Mouse (Mus musculus) limb, embryonic 13.5 days (tissue): ENCODE results near the gene Cdk17. TPM values are rescaled to one million over a fixed set of nuclear protein-coding genes. Genes with fewer than 3 reads are reported as not detected.

Experiments
- ATAC-seq: fragments of 200-750 bp; cut with Nextera tagmentation; 2 replicates; pipeline ENCODE4 v1.8.0; 2017; ENCODE audit warnings: low read depth, moderate number of reproducible peaks, moderate TSS enrichment; ENCODE audit not compliant: low FRiP score
- H3K27ac ChIP-seq: fragments of 300-500 bp; sonication (generic); 2 replicates; pipeline ENCODE4 v1.5.1; 2015; ENCODE audit warnings: inconsistent platforms, mild to moderate bottlenecking, moderate library complexity
- H3K27me3 ChIP-seq: fragments of 300-500 bp; sonication (generic); 2 replicates; pipeline ENCODE4 v1.6.1; 2015; ENCODE audit warnings: mild to moderate bottlenecking, inconsistent platforms
- H3K36me3 ChIP-seq: fragments of 300-500 bp; sonication (generic); 2 replicates; pipeline ENCODE4 v1.6.1; 2015; ENCODE audit warnings: inconsistent platforms, mild to moderate bottlenecking, moderate library complexity
- H3K4me1 ChIP-seq: fragments of 300-500 bp; sonication (generic); 2 replicates; pipeline ENCODE4 v1.6.1; 2015; ENCODE audit warnings: inconsistent platforms
- H3K4me2 ChIP-seq: fragments of 300-500 bp; sonication (generic); replicated peaks from 2 replicates; pipeline ENCODE4 v1.6.1; 2015; ENCODE audit warnings: inconsistent platforms, mild to moderate bottlenecking, moderate library complexity
- H3K4me3 ChIP-seq: fragments of 300-500 bp; sonication (generic); 2 replicates; pipeline ENCODE4 v1.5.1; 2015; ENCODE audit warnings: moderate library complexity, mild to moderate bottlenecking, inconsistent platforms
- H3K9ac ChIP-seq: fragments of 300-500 bp; sonication (generic); 2 replicates; pipeline ENCODE4 v1.6.1; 2015; ENCODE audit warnings: mild to moderate bottlenecking, inconsistent platforms
- H3K9me3 ChIP-seq: fragments of 300-500 bp; sonication (generic); 2 replicates; pipeline ENCODE4 v1.6.1; 2016; ENCODE audit warnings: inconsistent platforms
- WGBS: fragments of 180-500 bp; shearing (Covaris S2); methylation state at CpG from one replicate; pipeline ENCODE4 v1.1.7; 2015; 5-methylcytosine and 5-hydroxymethylcytosine counted together
- polyA plus RNA-seq: library from polyadenylated mRNA; unstranded; fragments of >200 nt; fragmentation: Nextera tagmentation; extraction: Ambion mirVana; gene quantifications from 2 replicates; pipeline ENCODE4 v1.2.1, GENCODE M21; 2015

Gene Cdk17
- polyA plus RNA-seq, 1 experiment from 2014 or later: 16.6 TPM

GRCm38 (mm10) chr10:93184351-93184976 is 23.8 kb downstream of the Cdk17 start:
- H3K36me3 ChIP-seq: no peaks in the 10 kb centered on the region
- no peak overlapping the region for H3K9ac ChIP-seq
- no peak for ATAC-seq
- H3K4me1 ChIP-seq: peaks cover 9% of the 10 kb centered on the region; the same call in 1 of the 2 replicates
- no peak overlapping the region for H3K4me3 ChIP-seq
- WGBS: 88% methylated on average over 8 of the region's 8 CpGs
- no peak overlapping the region for H3K4me2 ChIP-seq
- no peaks in the 10 kb centered on the region for H3K9me3 ChIP-seq
- no peaks in the 10 kb centered on the region for H3K27me3 ChIP-seq
- no peak overlapping the region for H3K27ac ChIP-seq

DNA sequence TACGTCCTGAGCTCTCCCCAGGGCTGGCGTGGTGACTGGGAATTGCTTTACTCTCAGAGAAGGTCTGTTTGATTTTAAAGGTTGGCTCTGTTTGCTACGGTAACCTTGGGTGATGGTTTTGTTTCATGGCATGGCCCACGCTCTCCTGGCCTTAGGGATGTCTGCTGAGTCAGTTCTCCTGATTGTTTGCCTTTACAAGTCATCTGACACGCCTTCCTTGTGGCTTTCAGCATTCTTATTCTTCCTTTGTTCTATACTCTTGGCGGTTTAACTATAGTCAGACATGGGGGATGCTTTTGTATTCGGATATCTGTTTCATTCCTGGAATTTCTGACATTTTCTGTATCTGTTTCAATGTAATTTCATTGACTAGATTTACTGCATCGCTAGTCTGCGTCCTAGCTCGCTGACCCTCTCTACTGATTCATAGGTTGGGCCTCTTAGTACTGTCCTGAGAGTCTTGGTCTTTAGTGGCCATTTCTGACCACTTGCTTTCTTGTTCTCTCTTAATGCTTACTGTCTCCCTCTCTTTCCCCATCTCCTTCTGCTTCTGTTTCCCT is 27.8 kb downstream of the Cdk17 start:
- Histone ChIP-seq H3K4me3 (no peak overlapping the region), H3K9me3 (no peaks in the 10 kb centered on the region), H3K27me3 (no peaks in the 10 kb centered on the region), H3K36me3 (peaks cover 5% of the 10 kb centered on the region; the same call in 1 of the 2 replicates), H3K27ac (no peak overlapping the region), H3K9ac (no peak overlapping the region), H3K4me2 (no peak overlapping the region), H3K4me1 (peaks cover 20% of the 10 kb centered on the region)
- ATAC-seq: no peak
- WGBS: 67% methylated on average over 10 of the region's 10 CpGs

DNA sequence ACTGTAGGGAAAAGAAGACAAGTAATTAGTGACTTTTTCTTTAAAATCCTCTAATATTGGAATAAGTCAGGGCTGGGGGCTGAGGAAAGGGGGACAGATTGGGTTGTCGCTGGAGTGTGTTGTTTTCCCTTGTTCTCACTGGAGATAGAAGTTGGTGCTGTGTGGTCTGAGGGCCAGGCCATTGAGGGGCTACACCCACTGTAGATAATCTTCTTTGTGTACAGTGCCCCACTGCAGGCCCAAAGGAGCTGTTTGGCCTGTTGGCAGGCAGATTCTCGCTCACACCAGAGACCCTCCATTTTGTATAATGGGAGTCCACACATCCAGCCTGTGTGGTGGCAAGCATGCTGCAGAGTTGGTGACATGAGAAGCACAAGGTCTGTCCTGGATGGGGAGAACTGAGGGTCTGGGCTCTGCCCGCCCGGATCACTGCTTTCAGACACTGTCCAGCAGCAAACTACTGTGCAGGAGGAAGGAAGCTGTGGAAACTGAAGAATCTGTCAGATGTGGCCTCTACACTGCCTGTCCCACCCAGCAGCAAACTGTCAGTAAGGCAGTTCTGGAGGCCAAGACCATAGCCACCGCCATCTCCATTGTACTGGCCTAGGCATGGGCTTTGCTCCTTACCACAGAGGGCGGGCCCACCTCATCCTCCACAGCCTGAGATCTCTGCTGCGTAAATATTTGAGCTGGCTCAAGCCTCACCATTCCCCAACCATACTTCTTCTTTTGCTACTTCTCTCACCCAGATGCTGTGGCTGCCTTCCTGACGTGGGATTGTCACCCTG is 30.0 kb downstream of the Cdk17 start:
- no peak overlapping the region for H3K9ac ChIP-seq
- ATAC-seq: no peak
- H3K27me3 ChIP-seq: no peaks in the 10 kb centered on the region
- WGBS: 87% methylated on average over 8 of the region's 8 CpGs
- peaks cover 5% of the 10 kb centered on the region; the same call in 1 of the 2 replicates for H3K36me3 ChIP-seq
- H3K9me3 ChIP-seq: no peaks in the 10 kb centered on the region
- H3K4me1 ChIP-seq: peaks cover 33% of the 10 kb centered on the region
- no peak overlapping the region for H3K4me3 ChIP-seq
- no peak overlapping the region for H3K4me2 ChIP-seq
- no peak overlapping the region for H3K27ac ChIP-seq

DNA sequence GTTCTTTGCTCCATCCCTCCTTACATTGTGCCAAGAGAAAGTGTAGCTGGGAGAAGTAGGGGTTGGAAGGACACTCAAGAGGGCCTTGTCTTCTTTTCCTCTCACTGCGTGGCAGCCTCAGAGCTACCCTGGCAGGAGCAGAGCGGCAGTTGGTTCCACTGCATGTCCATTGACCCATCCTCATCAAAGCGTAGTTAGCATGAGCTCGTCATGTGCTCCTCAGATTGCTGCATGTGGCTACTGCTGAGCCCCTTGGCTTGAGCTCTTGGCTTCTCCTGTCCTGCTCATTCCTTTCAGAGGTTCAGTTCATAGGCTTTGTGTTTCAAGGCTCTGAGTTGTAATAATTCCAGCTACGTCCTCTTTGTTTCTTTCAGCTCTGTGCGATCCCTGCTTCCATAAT is 36.4 kb downstream of the Cdk17 start:
- Histone ChIP-seq H3K4me1 (peaks cover 21% of the 10 kb centered on the region), H3K4me2 (no peak overlapping the region), H3K36me3 (peaks cover 11% of the 10 kb centered on the region), H3K9me3 (no peaks in the 10 kb centered on the region), H3K4me3 (no peak overlapping the region), H3K9ac (no peak overlapping the region), H3K27ac (no peak overlapping the region), H3K27me3 (no peaks in the 10 kb centered on the region)
- 89% methylated on average over 6 of the region's 6 CpGs for WGBS
- ATAC-seq: no peak

GRCm38 (mm10) chr10:93198958-93199357 is 38.3 kb downstream of the Cdk17 start:
- Histone ChIP-seq H3K4me1 (peaks cover 21% of the 10 kb centered on the region), H3K36me3 (peaks cover 11% of the 10 kb centered on the region), H3K4me2 (no peak overlapping the region), H3K4me3 (no peak overlapping the region), H3K9ac (no peak overlapping the region), H3K9me3 (no peaks in the 10 kb centered on the region), H3K27me3 (no peaks in the 10 kb centered on the region), H3K27ac (no peak overlapping the region)
- 90% methylated on average over 3 of the region's 3 CpGs for WGBS
- ATAC-seq: no peak

DNA sequence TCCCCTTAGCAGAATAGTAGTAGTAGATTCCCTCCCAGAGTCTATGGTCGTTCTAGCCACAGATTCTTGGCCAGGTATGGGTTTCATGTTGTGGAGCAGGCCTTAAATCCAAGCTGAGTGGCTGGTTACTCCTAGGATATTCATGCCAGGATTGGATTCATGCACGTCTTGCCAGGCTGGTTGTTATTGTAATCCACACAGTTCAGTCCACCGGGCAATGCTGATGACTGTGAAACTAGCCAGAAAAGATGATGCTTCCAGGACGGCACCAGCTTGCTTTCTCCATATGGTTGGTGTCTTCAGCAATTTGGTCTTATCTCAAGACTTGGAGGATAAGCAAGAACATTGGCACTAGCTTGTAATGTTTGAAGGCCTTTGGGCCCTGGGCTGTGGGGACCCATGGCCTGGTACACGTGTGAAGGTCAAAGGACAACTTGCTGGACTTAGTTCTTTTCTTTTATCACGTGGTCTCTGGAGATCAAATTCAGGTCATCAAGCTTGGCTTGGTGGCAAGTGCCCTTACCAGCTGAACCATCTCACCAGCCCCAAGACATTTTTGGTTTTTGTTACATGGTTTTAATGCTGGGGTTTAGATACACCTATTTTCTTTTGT is 41.3 kb downstream of the Cdk17 start:
- 92% methylated on average over 6 of the region's 6 CpGs for WGBS
- H3K27ac ChIP-seq: no peak overlapping the region
- no peak overlapping the region for H3K4me3 ChIP-seq
- H3K36me3 ChIP-seq: peaks cover 11% of the 10 kb centered on the region
- peaks cover 10% of the 10 kb centered on the region for H3K4me1 ChIP-seq
- no peak for ATAC-seq
- no peaks in the 10 kb centered on the region for H3K9me3 ChIP-seq
- H3K27me3 ChIP-seq: no peaks in the 10 kb centered on the region
- H3K9ac ChIP-seq: no peak overlapping the region
- H3K4me2 ChIP-seq: no peak overlapping the region

DNA sequence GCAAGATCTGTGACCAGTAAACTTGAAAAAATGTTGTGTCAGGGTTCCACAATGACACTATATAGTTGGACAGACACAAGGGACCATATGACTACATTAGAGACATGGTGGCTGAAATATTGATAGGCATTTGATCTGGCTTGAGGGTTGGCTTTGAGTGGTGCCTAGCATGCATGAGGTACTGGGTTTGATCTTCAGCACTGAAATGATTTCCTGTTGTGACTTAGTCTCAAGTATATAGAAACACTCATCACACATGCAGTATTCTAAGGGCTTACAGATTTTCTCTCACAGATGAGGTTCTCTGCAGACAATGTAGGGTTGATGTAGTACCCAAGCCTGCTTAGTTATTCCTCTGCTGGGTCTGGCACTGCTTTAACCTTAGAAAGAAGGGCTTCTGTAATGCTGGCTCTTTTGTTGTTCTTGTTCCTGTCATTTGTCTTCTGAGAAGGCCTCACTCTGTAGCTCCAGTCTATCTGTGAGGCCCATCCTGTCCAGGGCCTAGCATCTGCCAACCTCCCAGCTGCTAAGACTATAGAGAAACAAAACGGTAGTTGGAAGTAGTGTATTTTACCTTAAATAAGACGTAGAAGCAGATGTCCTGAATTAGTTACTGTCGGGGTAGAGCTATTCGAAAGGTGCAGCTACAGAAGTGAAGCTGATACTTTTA is 44.7 kb downstream of the Cdk17 start:
- 81% methylated on average over 4 of the region's 4 CpGs for WGBS
- Histone ChIP-seq H3K4me2 (no peak overlapping the region), H3K4me3 (no peak overlapping the region), H3K27me3 (no peaks in the 10 kb centered on the region), H3K9me3 (no peaks in the 10 kb centered on the region), H3K36me3 (peaks cover 4% of the 10 kb centered on the region; the same call in 1 of the 2 replicates), H3K27ac (no peak overlapping the region), H3K9ac (no peak overlapping the region), H3K4me1 (0 out of 2 replicates have a peak, but pooled peaks cover 6% of the 10 kb centered on the region)
- ATAC-seq: no peak

DNA sequence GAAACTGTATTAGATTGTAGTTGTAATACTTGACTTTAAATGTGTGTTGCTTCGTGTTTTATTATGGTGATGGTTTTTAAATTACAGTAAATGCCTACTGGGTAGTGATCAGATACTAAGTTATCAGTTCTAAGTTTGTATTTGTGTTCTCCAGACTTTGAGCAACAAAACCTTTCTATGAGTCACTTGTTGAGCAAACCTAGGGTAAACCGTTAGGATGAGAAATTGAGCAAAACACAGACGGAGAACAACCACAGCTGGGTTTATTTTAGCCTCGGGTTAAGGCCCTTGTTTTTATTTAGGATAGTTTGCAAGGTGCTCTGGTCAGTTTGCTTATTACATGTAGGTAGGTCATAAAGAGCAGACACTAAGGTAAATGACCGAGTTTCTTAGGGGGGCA is 46.5 kb downstream of the Cdk17 start:
- peaks cover 9% of the 10 kb centered on the region for H3K36me3 ChIP-seq
- no peak overlapping the region for H3K4me2 ChIP-seq
- H3K4me3 ChIP-seq: no peak overlapping the region
- H3K27me3 ChIP-seq: no peaks in the 10 kb centered on the region
- H3K4me1 ChIP-seq: 0 out of 2 replicates have a peak, but pooled peaks cover 9% of the 10 kb centered on the region
- WGBS: 56% methylated on average over 5 of the region's 5 CpGs
- H3K9me3 ChIP-seq: no peaks in the 10 kb centered on the region
- ATAC-seq: no peak
- no peak overlapping the region for H3K27ac ChIP-seq
- no peak overlapping the region for H3K9ac ChIP-seq

DNA sequence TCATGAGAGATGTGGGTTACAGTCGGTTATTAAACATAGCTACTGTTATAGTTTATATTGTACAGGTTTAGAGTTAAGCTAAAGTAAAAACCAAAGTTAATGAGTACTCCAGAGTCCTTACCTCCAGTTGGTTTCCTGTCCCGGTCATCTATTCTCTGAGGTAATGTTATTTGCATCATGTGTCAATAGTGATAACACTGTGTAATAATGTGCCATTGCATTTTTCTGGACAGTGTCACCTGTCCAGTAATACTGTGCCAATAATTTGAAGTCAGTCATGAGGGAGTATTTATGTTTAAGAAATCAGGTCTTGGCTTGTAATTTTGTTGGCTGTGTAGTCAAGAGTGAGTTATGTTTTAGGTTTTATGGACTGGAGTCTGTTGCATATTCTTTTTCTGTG is 52.0 kb downstream of the Cdk17 start:
- Histone ChIP-seq H3K27ac (no peak overlapping the region), H3K9me3 (peaks cover 3% of the 10 kb centered on the region; the same call in 1 of the 2 replicates), H3K4me3 (no peak overlapping the region), H3K4me1 (0 out of 2 replicates have a peak, but pooled peaks cover 8% of the 10 kb centered on the region), H3K9ac (no peak overlapping the region), H3K36me3 (peaks cover 55% of the 10 kb centered on the region), H3K4me2 (no peak overlapping the region), H3K27me3 (no peaks in the 10 kb centered on the region)
- WGBS: 81% methylated on average over 2 of the region's 2 CpGs
- no peak for ATAC-seq

- Histone ChIP-seq H3K36me3 (peaks cover 61% of the 10 kb centered on the region), H3K9ac (no peak overlapping the region), H3K27ac (no peak overlapping the region), H3K4me2 (no peak overlapping the region), H3K9me3 (peaks cover 3% of the 10 kb centered on the region; the same call in 1 of the 2 replicates), H3K4me1 (0 out of 2 replicates have a peak, but pooled peaks cover 8% of the 10 kb centered on the region), H3K27me3 (no peaks in the 10 kb centered on the region), H3K4me3 (no peak overlapping the region)
- ATAC-seq: no peak
- 86% methylated on average over 7 of the region's 7 CpGs for WGBS
Measured at GRCm38 (mm10) chr10:93213339-93213738, 52.7 kb downstream of the Cdk17 start.

DNA sequence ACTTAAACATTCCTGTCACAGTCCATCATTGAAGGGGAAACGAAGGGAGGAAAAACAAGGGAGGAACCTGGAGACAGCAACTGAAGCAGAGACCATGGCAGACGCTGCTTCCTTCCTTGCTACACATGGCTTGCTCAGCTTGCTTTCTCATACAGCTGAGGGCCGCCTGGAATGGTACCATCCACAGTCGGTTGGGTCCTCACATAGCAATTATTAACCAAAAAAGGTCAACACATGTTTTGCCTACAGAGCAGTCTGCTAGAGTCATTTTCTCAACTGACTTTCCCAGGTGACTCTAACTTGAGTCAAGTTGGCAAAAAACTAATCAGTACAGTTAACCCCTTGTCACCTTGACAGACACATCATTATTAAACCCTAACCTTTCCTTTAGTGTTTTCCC is 53.6 kb downstream of the Cdk17 start:
- H3K4me3 ChIP-seq: no peak overlapping the region
- H3K9me3 ChIP-seq: peaks cover 3% of the 10 kb centered on the region; the same call in 1 of the 2 replicates
- ATAC-seq: no peak
- peaks cover 61% of the 10 kb centered on the region for H3K36me3 ChIP-seq
- no peak overlapping the region for H3K27ac ChIP-seq
- no peak overlapping the region for H3K9ac ChIP-seq
- no peak overlapping the region for H3K4me2 ChIP-seq
- 71% methylated on average over 4 of the region's 4 CpGs for WGBS
- 0 out of 2 replicates have a peak, but pooled peaks cover 8% of the 10 kb centered on the region for H3K4me1 ChIP-seq
- H3K27me3 ChIP-seq: no peaks in the 10 kb centered on the region
